Mouse (Mus musculus) adrenal gland, postnatal 0 days (tissue): ENCODE measurements around the gene Exoc2. TPM values are rescaled to one million over a fixed set of nuclear protein-coding genes. Genes with fewer than 3 reads are reported as not detected.

Experiments
- polyA plus RNA-seq: library from polyadenylated mRNA; unstranded; fragments of >200 nt; fragmentation: Nextera tagmentation; extraction: Ambion mirVana; gene quantifications from 2 replicates; pipeline ENCODE4 v1.2.1, GENCODE M21; 2015

The Exoc2 gene
- polyA plus RNA-seq, result 15.5 and 19.7 TPM in 2 replicates

DNA sequence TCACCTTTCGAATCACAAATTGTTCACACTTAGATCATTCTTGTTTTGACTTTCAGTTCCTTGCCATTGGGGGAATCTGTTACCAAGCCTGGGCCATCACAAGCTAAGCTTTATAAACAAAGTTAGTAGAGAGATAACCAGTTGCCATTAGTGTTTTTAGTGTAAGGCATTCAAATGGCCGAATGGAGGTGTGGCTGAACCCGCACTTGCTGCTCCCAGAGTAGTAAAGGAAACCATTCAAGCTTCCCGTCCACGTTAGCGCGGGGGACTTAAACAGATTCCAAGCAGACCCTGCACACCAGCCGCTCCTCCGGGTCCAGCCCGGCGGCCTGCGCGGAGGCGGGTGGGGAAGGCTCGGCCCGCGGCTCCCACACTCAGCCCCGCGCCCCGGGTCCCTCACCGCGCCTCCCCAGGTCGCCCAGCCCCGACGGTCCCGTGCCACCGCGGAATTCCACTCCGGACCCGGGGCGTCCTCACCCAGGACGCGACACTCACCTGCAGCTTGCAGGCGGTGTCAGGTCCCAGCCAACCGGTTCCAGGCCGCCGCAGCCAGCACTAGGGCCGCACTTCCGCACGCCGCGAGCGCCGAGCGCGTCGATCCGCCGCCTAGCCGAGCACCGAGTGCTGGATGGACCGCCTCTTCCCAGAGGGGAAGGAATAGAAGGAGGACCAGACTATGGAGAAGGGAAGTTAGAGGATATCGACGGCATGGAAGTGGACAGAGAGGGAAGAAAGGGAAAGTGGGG is at the start of gene Exoc2, which contains the start of gene Gm5447:
Exoc2 (minus strand) TSS at position 593 of the 746 bp plus-strand sequence.
Gm5447 (plus strand) TSS at position 704 of the 746 bp plus-strand sequence.

DNA sequence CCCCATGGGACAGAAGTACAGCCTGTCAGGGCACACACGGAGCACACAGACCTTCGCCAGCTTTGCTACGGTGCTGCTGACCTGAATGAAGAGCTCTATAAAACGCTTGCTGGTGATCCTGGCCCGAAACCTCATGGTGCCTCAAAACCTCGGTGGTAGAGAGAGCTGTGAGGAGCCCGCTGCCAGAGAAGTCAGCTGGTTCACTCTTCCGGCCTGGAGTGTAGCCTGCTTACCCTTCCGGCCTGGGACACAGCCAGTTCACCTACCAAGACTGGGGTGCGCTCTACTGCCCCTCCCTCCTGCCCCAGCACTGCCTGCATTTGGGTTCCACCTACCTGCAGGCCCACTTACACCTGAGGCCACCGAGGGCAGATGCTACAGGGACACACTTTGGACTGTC is 26.4 kb downstream of the Exoc2 start, which contains the start of gene Hus1b:
Hus1b (minus strand) TSS at position 220 of the 400 bp plus-strand sequence.

Other genes with a start within 250 kb of the Exoc2 start
- gene Irf4, start 224.9 kb downstream of the Exoc2 start, polyA plus RNA-seq, result 0.08 and 0.22 TPM in 2 replicates
- not detected in 2 replicates for gene Hus1b, start 26.3 kb downstream of the Exoc2 start, polyA plus RNA-seq
- 0.14 TPM in 1 of 2 replicates, not detected in the other for gene Gm5447, start 111 bp upstream of the Exoc2 start, polyA plus RNA-seq